Mouse (Mus musculus): Measurements from ENCODE around the gene Dok3. TPM values are rescaled to one million over a fixed set of nuclear protein-coding genes. Genes with fewer than 3 reads are reported as not detected.

The Dok3 gene
- total RNA-seq, 2 experiments from 2014 or later: 2.2 to 2.3 TPM

- intact Hi-C loops (cut with DNase I): no loop called here
- no peak for DNase-seq (ENCODE audit: low spot score)
Observed at GRCm38 (mm10) chr13:55543447-55543846, 14.4 kb upstream of the Dok3 start.

- DNase-seq (ENCODE audit: low spot score): no peak
- intact Hi-C loops (cut with DNase I): no loop called here
Observed at GRCm38 (mm10) chr13:55542891-55543290, 13.8 kb upstream of the Dok3 start.

GRCm38 (mm10) chr13:55540933-55541332 is 11.8 kb upstream of the Dok3 start:
- intact Hi-C loops (cut with DNase I): no loop called here
- DNase-seq (ENCODE audit: low spot score): no peak

- intact Hi-C loops (cut with DNase I): loop anchor here (1.0 to 5.0 kb wide), 3 partner anchors 20 to 129 kb away; no protein-coding TSS in a partner anchor
- DNase-seq (ENCODE audit: low spot score): peak; percentile 99
Observed at GRCm38 (mm10) chr13:55536194-55537175, 7.4 kb upstream of the Dok3 start, which contains the start of gene Ddx41. Ddx41 (minus strand) TSS chr13:55536658.

GRCm38 (mm10) chr13:55535796-55536193 is 6.7 kb upstream of the Dok3 start:
- DNase-seq (ENCODE audit: low spot score): no peak
- intact Hi-C loops (cut with DNase I): loop anchor here (1.0 to 5.0 kb wide), 3 partner anchors 19 to 128 kb away; no protein-coding TSS in a partner anchor

- intact Hi-C loops (cut with DNase I): loop anchor here (5.0 kb wide), 1 partner anchor 128 kb away; no protein-coding TSS in a partner anchor
- DNase-seq (ENCODE audit: low spot score): no peak
Observed at GRCm38 (mm10) chr13:55535191-55535590, 6.1 kb upstream of the Dok3 start.

- no peak for DNase-seq (ENCODE audit: low spot score)
- intact Hi-C loops (cut with DNase I): no loop called here
Observed at GRCm38 (mm10) chr13:55527834-55528772, 993 bp downstream of the Dok3 start.

- intact Hi-C loops (cut with DNase I): no loop called here
Observed at GRCm38 (mm10) chr13:55527212-55527611, 1.9 kb downstream of the Dok3 start.

GRCm38 (mm10) chr13:55525733-55526553 is 3.2 kb downstream of the Dok3 start:
- DNase-seq (ENCODE audit: low spot score): no peak
- intact Hi-C loops (cut with DNase I): no loop called here

More at GRCm38 (mm10) chr13:55527212-55527611, 1.9 kb downstream of the Dok3 start:
- no peak for DNase-seq (ENCODE audit: low spot score)

GRCm38 (mm10) chr13:55523951-55524600 is 5.0 kb downstream of the Dok3 start:
- no peak for DNase-seq (ENCODE audit: low spot score)
- intact Hi-C loops (cut with DNase I): no loop called here

- DNase-seq (ENCODE audit: low spot score): peak; percentile 45
Observed at GRCm38 (mm10) chr13:55523278-55523677, 5.8 kb downstream of the Dok3 start.

GRCm38 (mm10) chr13:55522730-55523129 is 6.4 kb downstream of the Dok3 start:
- DNase-seq (ENCODE audit: low spot score): peak; percentile 40
- intact Hi-C loops (cut with DNase I): no loop called here

More at GRCm38 (mm10) chr13:55523278-55523677, 5.8 kb downstream of the Dok3 start:
- intact Hi-C loops (cut with DNase I): no loop called here

- intact Hi-C loops (cut with DNase I): loop anchor here (1.0 kb wide), 1 partner anchor 98 kb away; no protein-coding TSS in a partner anchor
- DNase-seq (ENCODE audit: low spot score): no peak
Observed at GRCm38 (mm10) chr13:55519606-55520005, 9.5 kb downstream of the Dok3 start.

GRCm38 (mm10) chr13:55516955-55517354 is 12.1 kb downstream of the Dok3 start:
- peak; percentile 59 for DNase-seq (ENCODE audit: low spot score)
- intact Hi-C loops (cut with DNase I): loop anchor here (1.0 to 2.0 kb wide), 3 partner anchors 20 to 112 kb away; partner anchors contain the start of gene Ddx41

GRCm38 (mm10) chr13:55513828-55514227 is 15.3 kb downstream of the Dok3 start:
- DNase-seq (ENCODE audit: low spot score): no peak
- intact Hi-C loops (cut with DNase I): loop anchor here (2.0 kb wide), 1 partner anchor 43 kb away; no protein-coding TSS in a partner anchor

GRCm38 (mm10) chr13:55513111-55513748 is 15.9 kb downstream of the Dok3 start, which contains the start of gene Pdlim7:
Pdlim7 (minus strand) TSS chr13:55513676.
- intact Hi-C loops (cut with DNase I): loop anchor here (2.0 kb wide), 1 partner anchor 42 kb away; no protein-coding TSS in a partner anchor
- peak; percentile 88 for DNase-seq (ENCODE audit: low spot score)

GRCm38 (mm10) chr13:55512379-55513031 is 16.6 kb downstream of the Dok3 start:
- DNase-seq (ENCODE audit: low spot score): peak; percentile 57
- intact Hi-C loops (cut with DNase I): loop anchor here (2.0 kb wide), 1 partner anchor 42 kb away; no protein-coding TSS in a partner anchor
